Mouse (Mus musculus) neural tube, embryonic 15.5 days (tissue): ENCODE measurements around the gene Ulk3. TPM values are rescaled to one million over a fixed set of nuclear protein-coding genes. Genes with fewer than 3 reads are reported as not detected.
A peak's percentile ranks its signal among the peaks of the same experiment; 100 is the strongest.

Experiments
- ATAC-seq: fragments of 200-750 bp; cut with Nextera tagmentation; 2 replicates; pipeline ENCODE4 v1.8.0; 2017; ENCODE audit warnings: mild to moderate bottlenecking, moderate TSS enrichment, moderate library complexity; ENCODE audit not compliant: low FRiP score
- H3K27ac ChIP-seq: fragments of 300-500 bp; sonication (generic); replicated peaks from 2 replicates; pipeline ENCODE4 v1.5.1; 2015; ENCODE audit warnings: mild to moderate bottlenecking, inconsistent platforms
- H3K27me3 ChIP-seq: fragments of 300-500 bp; sonication (generic); replicated peaks from 2 replicates; pipeline ENCODE4 v1.6.1; 2015; ENCODE audit warnings: inconsistent platforms
- H3K36me3 ChIP-seq: fragments of 300-500 bp; sonication (generic); 2 replicates; pipeline ENCODE4 v1.6.1; 2015; ENCODE audit warnings: inconsistent platforms
- H3K4me1 ChIP-seq: fragments of 300-500 bp; sonication (generic); 2 replicates; pipeline ENCODE4 v1.6.1; 2015; ENCODE audit warnings: inconsistent platforms
- H3K4me2 ChIP-seq: fragments of 300-500 bp; sonication (generic); 2 replicates; pipeline ENCODE4 v1.6.1; 2015; ENCODE audit warnings: inconsistent platforms, mild to moderate bottlenecking, moderate library complexity
- H3K4me3 ChIP-seq: fragments of 300-500 bp; sonication (generic); replicated peaks from 2 replicates; pipeline ENCODE4 v1.5.1; 2015; ENCODE audit warnings: mild to moderate bottlenecking, inconsistent platforms
- H3K9ac ChIP-seq: fragments of 300-500 bp; sonication (generic); replicated peaks from 2 replicates; pipeline ENCODE4 v1.6.1; 2015; ENCODE audit warnings: mild to moderate bottlenecking, inconsistent platforms
- H3K9me3 ChIP-seq: fragments of 300-500 bp; sonication (generic); replicated peaks from 2 replicates; pipeline ENCODE4 v1.6.1; 2016; ENCODE audit warnings: inconsistent platforms
- WGBS: fragments of 180-500 bp; shearing (Covaris S2); methylation state at CpG from one replicate; pipeline ENCODE4 v1.1.7; 2015; ENCODE audit warnings: mixed read lengths; 5-methylcytosine and 5-hydroxymethylcytosine counted together
- polyA plus RNA-seq: library from polyadenylated mRNA; unstranded; fragments of >200 nt; fragmentation: Nextera tagmentation; extraction: Ambion mirVana; gene quantifications from 2 replicates; pipeline ENCODE4 v1.2.1, GENCODE M21; 2015

The Ulk3 gene
- polyA plus RNA-seq: 32.1 and 36.5 TPM in 2 replicates

DNA sequence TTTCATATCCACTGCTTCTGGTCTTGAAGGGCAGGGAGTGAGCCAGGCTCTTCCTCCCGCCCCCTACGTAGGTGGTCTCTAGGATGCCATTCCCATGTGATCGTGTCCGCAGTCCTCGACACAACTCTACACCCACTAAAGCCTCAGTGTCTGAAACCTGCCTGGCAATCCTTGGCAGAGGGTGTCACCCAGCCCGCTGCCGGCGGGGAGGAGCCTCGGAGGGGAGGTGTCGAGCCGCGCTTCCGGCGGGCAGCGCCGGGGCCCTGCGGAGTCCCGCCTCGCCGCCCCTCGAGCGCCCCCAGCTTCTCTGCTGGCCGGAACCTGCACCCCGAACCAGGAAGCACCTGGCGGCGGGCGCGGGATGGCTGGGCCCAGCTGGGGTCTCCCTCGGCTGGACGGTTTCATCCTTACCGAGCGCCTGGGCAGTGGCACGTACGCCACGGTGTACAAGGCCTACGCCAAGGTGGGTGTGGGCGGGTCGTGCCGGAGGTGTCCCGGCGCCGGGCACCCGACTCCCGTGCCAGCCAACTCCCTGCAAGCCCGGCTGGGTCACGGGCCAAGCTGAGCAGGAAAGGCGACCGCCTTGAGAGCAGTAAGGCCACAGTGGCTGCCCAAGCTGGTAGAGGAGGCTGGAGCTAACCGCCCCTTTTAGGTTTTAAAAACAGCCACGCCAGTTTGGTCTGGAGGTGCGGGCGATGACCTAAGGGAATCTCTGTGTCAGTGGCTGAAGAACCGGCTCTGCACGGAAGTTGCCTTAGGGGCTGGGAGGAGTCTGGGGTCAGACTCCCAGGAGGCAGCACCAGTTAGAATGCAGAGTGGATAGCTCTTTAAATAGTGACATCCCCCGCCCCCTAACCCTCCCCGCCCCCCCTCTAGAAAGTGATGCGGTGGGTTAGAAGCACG lies at the start of gene Ulk3:
Ulk3 (plus strand) TSS at position 229 of the 903 bp plus-strand sequence.
- Histone ChIP-seq H3K4me3 (peak within 1 kb of the TSS; percentile 78), H3K4me2 (peak within 1 kb of the TSS; percentile 92), H3K27ac (peak within 1 kb of the TSS; percentile 84), H3K36me3 (peaks cover 44% of the 10 kb centered on the region), H3K27me3 (no peaks in the 10 kb centered on the region), H3K4me1 (peaks cover 22% of the 10 kb centered on the region), H3K9ac (peak within 1 kb of the TSS; percentile 83), H3K9me3 (no peaks in the 10 kb centered on the region)
- WGBS: under 1% methylated on average over 56 of the region's 58 CpGs
- ATAC-seq: peak; percentile 88

DNA sequence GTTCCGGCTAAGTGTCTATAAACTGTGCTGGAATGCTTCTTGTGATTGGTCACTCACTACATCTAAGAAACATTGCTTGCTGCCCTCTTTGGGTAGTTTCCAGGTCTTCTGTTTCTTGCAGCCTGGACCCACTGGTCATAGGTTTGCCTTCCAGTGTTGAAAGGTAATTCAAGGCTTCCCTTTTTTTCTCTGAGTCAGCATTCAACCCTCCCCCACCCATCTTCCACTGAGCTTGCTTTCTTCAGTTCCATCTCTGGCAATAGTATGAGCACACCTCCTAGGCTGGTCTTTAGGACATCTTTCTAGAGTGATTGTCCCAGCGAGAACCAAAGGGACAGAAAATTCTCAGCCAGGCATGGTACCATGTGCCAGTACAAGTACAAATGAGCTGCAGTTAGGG lies 49.7 kb upstream of the Ulk3 start:
- Histone ChIP-seq H3K4me2 (no peak overlapping the region), H3K4me3 (no peak overlapping the region), H3K9ac (0 out of 2 replicates have a peak overlapping the region, but pooled peaks have one; percentile 80), H3K27me3 (no peaks in the 10 kb centered on the region), H3K4me1 (peaks cover 28% of the 10 kb centered on the region), H3K36me3 (peaks cover 52% of the 10 kb centered on the region), H3K9me3 (no peaks in the 10 kb centered on the region), H3K27ac (no peak overlapping the region)
- WGBS: 92% methylated on average over 2 of the region's 2 CpGs
- ATAC-seq: no peak

DNA sequence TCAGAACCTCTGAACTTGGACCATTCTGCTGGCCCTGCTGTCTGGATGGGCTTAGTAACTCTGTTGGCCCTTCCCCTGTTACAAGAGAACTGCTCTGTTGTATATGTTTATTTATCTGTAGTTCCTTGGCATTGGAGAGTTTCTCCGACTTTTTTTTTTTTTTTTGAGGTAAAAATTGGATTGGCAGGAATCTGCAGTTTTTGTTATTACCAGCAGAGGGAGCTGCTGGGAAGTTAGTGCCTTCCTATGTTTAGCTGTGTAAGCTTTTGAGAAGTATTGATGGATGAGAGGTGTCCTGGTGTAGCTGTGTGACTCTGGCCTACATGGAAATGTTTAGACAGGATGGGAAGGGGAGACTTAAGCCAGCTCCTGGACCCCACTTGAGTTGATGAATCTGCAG lies 47.9 kb upstream of the Ulk3 start:
- H3K9me3 ChIP-seq: no peaks in the 10 kb centered on the region
- no peak overlapping the region for H3K4me3 ChIP-seq
- no peak for ATAC-seq
- 8% methylated on average over 1 of the region's 1 CpGs for WGBS
- H3K4me1 ChIP-seq: peaks cover 27% of the 10 kb centered on the region
- no peak overlapping the region for H3K4me2 ChIP-seq
- peaks cover 65% of the 10 kb centered on the region for H3K36me3 ChIP-seq
- no peak overlapping the region for H3K9ac ChIP-seq
- H3K27me3 ChIP-seq: no peaks in the 10 kb centered on the region
- H3K27ac ChIP-seq: no peak overlapping the region

DNA sequence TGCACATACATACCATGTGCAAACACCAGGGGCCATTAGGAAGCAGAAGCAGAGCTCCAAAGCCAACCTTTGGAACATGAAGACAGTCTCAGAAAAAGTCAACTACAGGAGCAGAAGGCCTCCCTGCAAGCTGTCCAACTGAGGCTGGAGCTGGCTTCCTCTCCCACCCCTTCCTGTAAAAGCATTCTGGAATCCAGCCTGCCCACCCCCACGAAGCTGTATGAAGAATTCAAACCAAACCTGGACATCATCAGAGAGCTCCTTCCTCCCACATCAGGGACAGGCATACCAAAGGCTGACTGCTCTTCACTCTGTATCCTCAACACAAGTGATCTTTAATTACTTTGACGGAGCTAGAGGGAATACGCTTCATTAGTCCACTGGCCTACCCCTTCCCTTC lies 45.3 kb upstream of the Ulk3 start:
- H3K9ac ChIP-seq: no peak overlapping the region
- ATAC-seq: no peak
- WGBS: 83% methylated on average over 3 of the region's 3 CpGs
- H3K4me1 ChIP-seq: peaks cover 17% of the 10 kb centered on the region
- H3K27ac ChIP-seq: no peak overlapping the region
- H3K36me3 ChIP-seq: peaks cover 83% of the 10 kb centered on the region
- H3K27me3 ChIP-seq: no peaks in the 10 kb centered on the region
- H3K4me2 ChIP-seq: no peak overlapping the region
- H3K9me3 ChIP-seq: no peaks in the 10 kb centered on the region
- H3K4me3 ChIP-seq: no peak overlapping the region

DNA sequence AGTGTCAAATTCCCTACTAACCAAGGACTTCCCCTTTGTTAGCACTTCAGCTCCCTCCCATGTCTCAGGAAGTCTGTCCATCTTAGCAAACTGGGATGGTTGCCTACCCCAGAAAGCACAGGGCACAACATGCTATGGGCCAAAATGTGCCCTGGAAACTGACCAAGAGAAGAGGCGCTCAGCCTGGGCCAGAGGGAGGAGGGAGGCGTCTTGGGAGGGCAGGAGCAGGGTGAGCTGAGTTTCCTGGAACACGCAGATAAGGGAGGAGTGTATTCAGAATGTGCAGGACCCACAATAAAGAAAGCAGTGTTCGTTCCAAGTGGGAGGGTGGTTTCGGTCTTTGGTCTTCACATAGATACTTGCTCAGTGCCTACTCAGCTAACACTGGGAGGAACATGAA lies 42.0 kb upstream of the Ulk3 start:
- peaks cover 22% of the 10 kb centered on the region for H3K4me1 ChIP-seq
- no peak overlapping the region for H3K27ac ChIP-seq
- H3K4me2 ChIP-seq: no peak overlapping the region
- H3K27me3 ChIP-seq: no peaks in the 10 kb centered on the region
- WGBS: 80% methylated on average over 5 of the region's 5 CpGs
- peaks cover 79% of the 10 kb centered on the region for H3K36me3 ChIP-seq
- no peak for ATAC-seq
- H3K9me3 ChIP-seq: no peaks in the 10 kb centered on the region
- H3K9ac ChIP-seq: no peak overlapping the region
- H3K4me3 ChIP-seq: no peak overlapping the region

DNA sequence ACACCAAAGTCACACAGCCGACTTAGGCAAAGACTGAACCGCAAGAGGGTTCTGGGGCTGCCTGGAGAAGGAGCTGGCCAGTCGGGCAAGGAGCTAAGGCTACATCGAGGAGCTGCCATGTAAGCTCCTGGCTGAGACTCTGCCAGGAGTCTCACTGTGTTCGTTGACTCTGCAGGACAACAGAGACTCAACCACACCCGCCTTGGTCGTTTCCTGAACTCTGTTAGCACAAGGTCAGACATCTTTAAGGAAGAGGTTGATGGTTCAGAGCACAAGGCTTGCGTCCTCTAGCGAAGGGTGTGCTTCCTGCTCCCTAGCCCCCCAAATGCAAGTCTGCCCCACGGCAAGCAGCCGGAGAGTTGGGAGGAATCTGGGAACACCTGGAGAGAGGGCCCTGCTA lies 41.4 kb upstream of the Ulk3 start:
- no peak for ATAC-seq
- H3K9ac ChIP-seq: no peak overlapping the region
- peaks cover 73% of the 10 kb centered on the region for H3K36me3 ChIP-seq
- no peak overlapping the region for H3K27ac ChIP-seq
- 92% methylated on average over 11 of the region's 11 CpGs for WGBS
- H3K4me2 ChIP-seq: no peak overlapping the region
- no peaks in the 10 kb centered on the region for H3K27me3 ChIP-seq
- H3K4me3 ChIP-seq: no peak overlapping the region
- H3K4me1 ChIP-seq: peaks cover 24% of the 10 kb centered on the region
- H3K9me3 ChIP-seq: no peaks in the 10 kb centered on the region

DNA sequence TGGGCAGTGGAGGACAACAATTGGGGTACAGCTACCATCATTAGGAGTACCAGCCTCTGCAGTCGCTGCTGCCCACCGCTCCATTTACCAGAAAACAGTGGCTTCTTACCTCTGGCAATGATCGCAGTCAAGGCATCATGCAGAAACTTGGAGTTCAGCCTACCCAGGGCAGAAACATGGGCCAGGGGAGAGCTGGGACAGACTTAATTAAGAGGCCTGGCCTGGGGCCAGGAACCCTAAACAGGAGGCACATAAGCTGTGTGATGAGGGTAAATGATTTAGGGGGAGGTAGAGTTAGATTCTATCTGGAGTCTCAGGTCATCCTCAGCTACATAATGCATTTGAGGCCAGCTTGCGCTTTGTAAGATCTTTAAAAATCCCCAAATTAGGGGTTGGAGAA lies 40.1 kb upstream of the Ulk3 start:
- Histone ChIP-seq H3K4me3 (no peak overlapping the region), H3K27me3 (no peaks in the 10 kb centered on the region), H3K27ac (no peak overlapping the region), H3K36me3 (peaks cover 60% of the 10 kb centered on the region), H3K9ac (no peak overlapping the region), H3K9me3 (no peaks in the 10 kb centered on the region), H3K4me2 (no peak overlapping the region), H3K4me1 (peaks cover 27% of the 10 kb centered on the region)
- WGBS: 75% methylated on average over 4 of the region's 4 CpGs
- ATAC-seq: no peak

DNA sequence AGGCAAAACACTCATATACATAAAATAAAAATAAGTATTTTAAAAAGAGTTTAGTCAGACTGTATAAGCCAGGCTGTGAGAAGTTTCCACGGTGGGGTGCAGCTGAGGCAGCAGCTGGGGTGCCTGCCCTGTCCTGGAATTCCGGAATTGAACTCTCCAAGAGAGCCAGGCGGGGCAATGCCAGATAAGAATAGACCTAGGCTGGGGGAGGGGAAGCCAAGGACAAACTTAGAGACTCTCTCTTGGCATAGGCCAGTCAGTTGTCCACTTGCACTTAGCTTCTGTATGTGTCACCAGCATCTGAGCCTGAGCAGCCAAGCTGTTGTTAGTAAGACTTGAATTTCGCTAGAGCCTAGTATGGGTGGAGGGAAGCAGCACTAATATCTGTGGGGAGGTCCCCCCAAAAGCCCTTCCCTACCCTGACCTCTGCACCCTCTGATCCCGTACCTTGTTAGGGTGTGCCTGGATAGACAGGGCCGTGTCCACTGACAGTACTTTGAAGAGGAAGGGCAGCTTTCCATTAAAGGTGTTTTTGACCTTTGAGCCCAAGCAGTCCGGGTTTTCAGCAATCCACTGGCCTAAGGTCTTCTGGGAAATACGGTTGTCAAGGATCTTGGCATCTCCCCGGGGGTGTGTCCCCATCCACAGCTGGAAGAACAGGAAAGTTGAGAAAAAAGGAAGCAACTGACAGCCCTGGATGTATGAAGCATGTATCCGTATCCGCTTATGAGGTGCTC lies 39.0 kb upstream of the Ulk3 start:
- 90% methylated on average over 11 of the region's 11 CpGs for WGBS
- no peaks in the 10 kb centered on the region for H3K27me3 ChIP-seq
- no peak overlapping the region for H3K4me2 ChIP-seq
- no peak overlapping the region for H3K4me3 ChIP-seq
- H3K36me3 ChIP-seq: peaks cover 49% of the 10 kb centered on the region
- H3K4me1 ChIP-seq: peaks cover 31% of the 10 kb centered on the region
- H3K27ac ChIP-seq: no peak overlapping the region
- ATAC-seq: no peak
- H3K9ac ChIP-seq: no peak overlapping the region
- H3K9me3 ChIP-seq: no peaks in the 10 kb centered on the region

DNA sequence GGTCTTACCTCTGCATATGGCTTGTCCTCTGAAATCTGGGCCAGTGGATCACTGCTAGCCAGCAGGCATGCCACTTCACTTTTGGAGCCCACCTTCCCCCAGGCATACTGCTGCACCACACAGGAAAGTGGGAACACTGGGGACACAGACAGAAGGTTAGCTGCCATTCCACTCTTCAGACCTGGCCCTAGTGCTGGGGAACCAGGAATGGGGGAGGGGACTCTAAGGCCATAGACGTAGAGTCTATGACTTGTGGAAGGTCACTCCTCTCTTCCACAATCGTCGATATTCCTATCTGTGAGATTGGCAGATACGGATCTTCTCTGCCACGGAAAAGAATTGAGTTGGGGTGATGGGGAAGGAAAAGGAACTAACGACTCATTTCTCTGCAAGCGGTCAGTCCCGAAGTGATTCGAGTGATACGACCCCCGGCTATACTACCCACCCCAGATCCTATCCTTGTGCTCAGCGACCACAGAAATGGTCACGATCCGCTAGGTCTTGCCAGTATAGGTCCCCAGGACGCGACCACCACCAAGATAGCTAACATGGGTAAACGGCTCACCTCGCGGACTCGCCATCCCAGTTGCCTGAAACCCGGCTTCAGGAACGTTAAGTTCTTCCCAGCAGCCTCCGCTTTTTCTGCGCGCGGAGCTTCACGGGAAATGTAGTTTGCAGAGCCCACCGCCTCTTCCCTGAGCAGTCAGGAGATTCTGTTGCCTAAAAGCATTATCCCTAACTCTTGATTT lies 36.9 kb upstream of the Ulk3 start, which contains the start of gene Mpi:
Mpi (minus strand) TSS at position 625 of the 749 bp plus-strand sequence.
- Histone ChIP-seq H3K4me2 (peak within 1 kb of the TSS; percentile 73), H3K9me3 (no peaks in the 10 kb centered on the region), H3K4me3 (peak within 1 kb of the TSS; percentile 57), H3K4me1 (peaks cover 31% of the 10 kb centered on the region), H3K27me3 (no peaks in the 10 kb centered on the region), H3K27ac (no peak within 1 kb of the TSS), H3K9ac (peak within 1 kb of the TSS; percentile 49), H3K36me3 (peaks cover 34% of the 10 kb centered on the region)
- 2% methylated on average over 28 of the region's 28 CpGs for WGBS
- ATAC-seq: peak; percentile 74

DNA sequence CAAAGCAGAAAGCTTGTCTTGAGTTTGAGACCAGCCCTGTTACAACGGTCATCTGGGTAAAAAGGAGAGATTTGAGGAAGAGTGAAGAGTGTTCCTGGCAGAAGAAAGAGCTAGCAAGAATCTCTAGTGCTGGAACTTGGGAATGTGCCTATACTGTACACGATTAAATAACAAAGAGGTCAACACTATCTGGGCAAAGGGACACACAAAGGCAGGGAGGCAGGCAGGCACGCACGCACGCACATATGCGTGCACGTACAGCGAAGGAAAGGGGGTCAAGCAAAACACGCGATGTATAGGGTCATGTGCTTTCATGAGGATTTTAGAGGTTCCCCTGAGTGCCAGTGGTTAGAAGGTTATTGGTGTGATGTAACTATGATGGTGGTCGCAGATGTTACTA lies 36.1 kb upstream of the Ulk3 start:
- Histone ChIP-seq H3K9me3 (no peaks in the 10 kb centered on the region), H3K27ac (no peak overlapping the region)
- 0 out of 2 replicates have a peak, but pooled peaks have one; percentile 3 for ATAC-seq

DNA sequence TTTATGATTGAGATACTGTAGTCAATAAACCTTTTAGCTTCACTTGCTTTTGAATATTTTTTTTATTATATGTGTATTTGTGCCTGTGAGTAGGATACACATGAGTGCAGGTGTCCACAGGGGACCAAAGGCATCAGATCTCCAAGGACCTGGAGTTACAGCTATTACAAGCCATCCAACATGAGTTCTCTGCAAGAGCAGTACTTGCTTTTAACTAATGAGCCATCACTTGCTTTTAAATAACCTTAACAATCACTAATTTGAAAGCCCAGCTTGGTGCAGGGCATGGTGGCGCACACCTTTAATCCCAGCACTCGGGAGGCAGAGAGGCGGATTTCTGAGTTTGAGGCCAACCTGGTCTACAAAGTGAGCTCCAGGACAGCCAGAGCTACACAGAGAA lies 34.5 kb upstream of the Ulk3 start:
- ATAC-seq: no peak
- Histone ChIP-seq H3K4me2 (no peak overlapping the region), H3K4me1 (peaks cover 16% of the 10 kb centered on the region), H3K27ac (no peak overlapping the region), H3K4me3 (no peak overlapping the region), H3K27me3 (no peaks in the 10 kb centered on the region), H3K36me3 (peaks cover 12% of the 10 kb centered on the region), H3K9ac (no peak overlapping the region), H3K9me3 (no peaks in the 10 kb centered on the region)
- WGBS: 29% methylated on average over 3 of the region's 3 CpGs

More for the DNA sequence above, 36.1 kb upstream of the Ulk3 start:
- H3K4me3 ChIP-seq: peak overlapping the region; percentile 57; the same call in 1 of the 2 replicates
- peaks cover 31% of the 10 kb centered on the region for H3K4me1 ChIP-seq
- no peaks in the 10 kb centered on the region for H3K27me3 ChIP-seq
- H3K36me3 ChIP-seq: peaks cover 29% of the 10 kb centered on the region
- WGBS: 74% methylated on average over 11 of the region's 11 CpGs
- no peak overlapping the region; the same call in 1 of the 2 replicates for H3K4me2 ChIP-seq
- no peak overlapping the region for H3K9ac ChIP-seq
